Mouse (Mus musculus): ENCODE data around the gene Slamf8.

Slamf8 gene

GRCm38 (mm10) chr1:172585612-172586567 lies 4.5 kb downstream of the Slamf8 start:
- no peak for DNase-seq

- DNase-seq = no peak
These were observed 5.3 kb downstream of the Slamf8 start for GRCm38 (mm10) chr1:172585026-172585425.

- no peak for DNase-seq
These were observed 6.1 kb downstream of the Slamf8 start for GRCm38 (mm10) chr1:172584271-172584670.

- no peak for DNase-seq
These were observed 7.9 kb downstream of the Slamf8 start for GRCm38 (mm10) chr1:172582436-172582835.

DNA sequence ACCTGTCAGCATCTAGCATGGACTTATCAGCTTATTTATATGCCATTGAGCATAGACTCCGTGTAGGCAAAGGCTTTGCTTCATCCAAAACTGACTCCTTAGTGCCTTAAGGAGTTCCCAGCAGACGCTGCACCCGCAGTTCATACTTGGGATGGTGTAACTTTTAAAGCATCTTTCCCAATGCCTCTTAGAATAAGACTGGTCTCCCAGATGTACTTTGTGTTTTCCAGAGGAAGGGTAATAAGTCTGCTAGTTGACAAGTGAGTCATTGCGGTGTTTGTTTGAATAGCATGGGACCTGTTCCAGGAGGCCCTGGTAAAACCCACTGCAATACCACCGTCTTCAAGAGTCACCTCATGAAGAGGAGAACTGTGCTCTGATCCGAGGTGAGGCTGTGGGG lies 10.3 kb downstream of the Slamf8 start:
- no peak for DNase-seq

- no peak for DNase-seq
These were observed 22.6 kb downstream of the Slamf8 start for GRCm38 (mm10) chr1:172567758-172568157.

DNA sequence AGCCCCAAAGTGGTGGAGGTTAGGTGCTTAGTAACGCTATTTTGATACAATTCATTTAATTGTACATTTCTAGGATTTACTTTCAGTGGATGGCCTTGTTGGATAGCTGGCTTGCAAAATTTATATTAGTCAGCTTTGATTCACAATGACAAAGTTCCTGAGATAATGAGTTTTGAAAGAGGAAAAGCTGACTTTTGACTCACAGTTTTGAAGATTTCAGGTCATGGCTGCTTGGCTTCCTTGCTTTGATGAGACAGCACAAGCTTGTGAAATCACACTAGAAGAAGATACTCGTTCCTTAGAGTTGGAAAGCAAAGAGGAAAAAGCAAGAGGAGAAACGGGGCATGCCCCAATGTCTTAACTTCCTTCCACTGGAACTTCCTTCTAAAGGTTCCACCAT lies 24.2 kb downstream of the Slamf8 start:
- no peak for DNase-seq

GRCm38 (mm10) chr1:172563465-172563828 lies 26.9 kb downstream of the Slamf8 start:
- DNase-seq = no peak

DNA sequence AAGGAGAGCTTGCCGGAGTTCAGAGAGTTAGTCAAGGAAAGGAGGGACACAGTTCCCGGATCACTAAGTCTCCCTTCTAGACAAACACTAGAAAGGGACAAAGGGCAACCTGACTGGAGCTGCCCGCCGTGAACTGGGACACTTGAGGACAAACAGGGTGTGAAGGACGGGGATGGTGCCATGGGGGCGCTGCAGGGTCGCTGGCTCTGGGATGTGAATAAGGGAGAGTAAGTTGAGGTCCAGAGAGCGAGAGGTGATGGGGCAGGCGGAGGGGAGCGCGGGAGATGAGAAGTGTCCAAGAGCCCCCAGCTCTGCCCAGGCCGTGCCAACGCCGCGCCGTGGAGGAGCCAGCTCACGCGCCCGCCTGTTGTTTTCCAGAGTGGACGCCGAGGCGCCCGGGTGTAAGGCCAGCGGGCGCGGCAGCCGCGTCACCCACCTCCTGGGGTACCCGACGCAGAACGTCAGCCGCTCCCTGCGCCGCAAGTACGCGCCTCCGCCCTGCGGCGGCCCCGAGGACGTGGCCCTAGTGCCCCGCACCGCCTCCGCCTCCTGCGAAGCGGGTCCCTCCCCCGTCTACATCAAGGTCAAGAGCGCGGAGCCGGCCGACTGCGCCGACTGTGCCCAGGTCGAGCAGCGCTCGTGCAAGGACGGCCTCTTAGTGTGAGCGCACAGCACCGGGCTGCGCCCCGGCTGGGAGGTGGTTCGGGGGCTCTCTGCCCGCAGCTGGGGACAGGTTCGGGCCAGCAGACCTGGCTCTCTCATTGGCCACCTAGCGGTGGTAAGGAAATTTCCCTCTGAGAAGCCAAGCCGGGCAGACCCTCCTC lies 27.5 kb downstream of the Slamf8 start:
- DNase-seq = peak; percentile 65

- DNase-seq = no peak
These were observed 34.7 kb downstream of the Slamf8 start, which contains the start of gene Vsig8 for GRCm38 (mm10) chr1:172555638-172556037. Gene Vsig8, plus strand, starts transcription at chr1:172555938.

GRCm38 (mm10) chr1:172552623-172553022 lies 37.7 kb downstream of the Slamf8 start:
- DNase-seq = no peak

GRCm38 (mm10) chr1:172551009-172551408 lies 39.4 kb downstream of the Slamf8 start:
- DNase-seq = no peak

DNA sequence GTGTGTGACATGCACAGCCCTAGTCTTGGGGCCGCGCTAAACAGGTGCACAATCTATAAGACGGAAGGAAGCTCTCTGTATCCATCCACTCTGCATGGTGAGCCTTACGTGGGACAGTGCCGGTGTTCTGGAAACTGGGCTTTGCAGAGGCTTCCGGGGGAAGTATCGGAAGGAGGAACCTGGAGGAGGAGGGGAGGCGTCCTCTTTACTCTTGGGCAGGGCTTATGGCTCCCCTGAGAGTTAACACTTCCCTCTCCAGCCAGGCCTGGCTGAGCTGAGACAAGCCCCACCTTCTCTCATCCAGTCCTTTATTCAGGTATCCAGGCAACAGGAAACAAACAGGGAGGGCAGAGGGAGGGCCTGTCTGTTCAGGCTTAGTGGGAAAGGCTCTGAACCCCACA lies 39.8 kb downstream of the Slamf8 start:
- DNase-seq = no peak

GRCm38 (mm10) chr1:172549717-172550116 lies 40.7 kb downstream of the Slamf8 start:
- no peak for DNase-seq

DNA sequence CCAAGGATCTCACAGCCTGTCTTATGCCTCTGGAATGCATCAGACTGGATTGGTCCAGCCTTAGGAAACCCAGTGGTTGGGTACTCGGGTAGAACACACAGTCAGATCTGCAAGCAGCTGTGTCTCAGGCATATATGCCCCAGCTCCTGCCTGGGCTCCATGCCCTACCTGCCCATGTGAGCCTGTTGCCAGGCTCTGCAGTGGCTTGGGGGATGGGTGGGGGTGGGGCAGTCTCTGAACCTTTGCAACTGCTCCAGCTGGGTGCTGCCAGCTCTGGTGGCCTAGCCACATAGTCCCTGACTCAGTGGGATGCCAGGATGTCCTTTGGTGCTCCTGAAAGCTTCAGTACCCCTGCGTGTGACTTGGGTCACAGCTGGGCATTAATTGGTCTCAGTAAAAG lies 41.1 kb downstream of the Slamf8 start:
- no peak for DNase-seq

GRCm38 (mm10) chr1:172548501-172548900 lies 41.9 kb downstream of the Slamf8 start:
- no peak for DNase-seq

DNA sequence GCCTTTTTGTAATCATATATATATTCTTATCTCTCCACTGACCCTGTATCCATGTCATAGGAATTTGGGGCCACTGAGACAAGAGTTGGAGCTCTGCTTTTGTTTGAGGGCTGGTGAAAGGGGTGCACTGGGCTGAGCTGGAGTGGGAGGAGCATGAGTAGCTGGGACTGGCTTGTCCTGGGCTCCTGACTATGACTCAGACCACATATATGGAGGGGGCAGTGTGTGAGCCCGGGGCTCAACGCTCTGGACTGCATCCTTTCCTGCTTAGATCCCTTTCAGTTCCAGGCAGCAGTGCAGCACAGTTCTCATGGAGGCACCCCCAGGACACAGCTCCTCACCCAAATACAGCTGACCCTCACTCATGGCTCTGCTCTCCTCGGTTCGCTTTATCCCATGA lies 44.3 kb downstream of the Slamf8 start:
- no peak for DNase-seq

GRCm38 (mm10) chr1:172540283-172540820 lies 50.0 kb downstream of the Slamf8 start:
- no peak for DNase-seq

DNA sequence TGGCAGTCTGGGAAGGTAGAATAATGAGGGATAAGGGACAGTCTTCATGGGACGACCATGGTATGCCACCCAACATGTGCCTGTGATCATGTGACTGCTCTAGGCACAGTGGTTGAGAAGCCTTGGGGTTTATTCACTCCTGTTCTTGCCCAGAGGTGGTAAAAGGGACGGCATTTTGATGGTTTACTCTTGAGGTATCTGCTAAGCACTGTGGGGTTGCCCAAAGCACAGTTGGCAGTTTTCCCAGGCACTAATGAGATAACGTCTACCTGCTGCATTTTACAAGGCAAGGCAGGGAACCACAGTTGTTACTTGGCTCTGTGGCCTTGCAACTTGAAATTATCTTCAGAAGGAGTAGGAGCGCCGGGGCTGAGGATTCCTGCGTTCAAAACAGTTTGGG lies 50.5 kb downstream of the Slamf8 start:
- DNase-seq = no peak

DNA sequence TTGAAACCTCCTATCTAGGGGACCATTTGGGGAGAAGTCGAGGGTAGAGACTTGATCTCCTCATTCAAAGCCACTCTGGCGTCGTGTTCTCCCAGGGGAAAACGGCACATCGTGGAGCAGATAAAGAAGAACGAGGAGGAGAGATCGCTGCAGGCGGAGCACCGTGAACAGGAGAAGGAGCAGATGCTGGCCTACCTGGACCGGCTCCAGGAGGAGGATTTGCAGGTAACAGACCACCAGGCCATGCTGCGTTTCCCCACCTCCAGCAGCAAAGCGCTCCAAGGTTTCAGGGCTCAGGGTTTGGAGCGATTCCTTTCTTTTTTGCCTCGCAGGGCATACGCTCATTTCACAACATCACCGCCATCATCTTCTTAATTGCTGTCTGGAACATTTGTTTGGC lies 55.3 kb downstream of the Slamf8 start:
- no peak for DNase-seq

GRCm38 (mm10) chr1:172532551-172532950 lies 57.8 kb downstream of the Slamf8 start:
- DNase-seq = peak; percentile 58

Measured in cerebellum, adult 8-10 months (tissue).